Mouse (Mus musculus): Measurements from ENCODE around the gene Dap3.
"Not testable (repeated sequence)": the region's sequence is repeated elsewhere in the genome, so short reads cannot be mapped to it uniquely, and the experiment has no call there.

The Dap3 gene

DNA sequence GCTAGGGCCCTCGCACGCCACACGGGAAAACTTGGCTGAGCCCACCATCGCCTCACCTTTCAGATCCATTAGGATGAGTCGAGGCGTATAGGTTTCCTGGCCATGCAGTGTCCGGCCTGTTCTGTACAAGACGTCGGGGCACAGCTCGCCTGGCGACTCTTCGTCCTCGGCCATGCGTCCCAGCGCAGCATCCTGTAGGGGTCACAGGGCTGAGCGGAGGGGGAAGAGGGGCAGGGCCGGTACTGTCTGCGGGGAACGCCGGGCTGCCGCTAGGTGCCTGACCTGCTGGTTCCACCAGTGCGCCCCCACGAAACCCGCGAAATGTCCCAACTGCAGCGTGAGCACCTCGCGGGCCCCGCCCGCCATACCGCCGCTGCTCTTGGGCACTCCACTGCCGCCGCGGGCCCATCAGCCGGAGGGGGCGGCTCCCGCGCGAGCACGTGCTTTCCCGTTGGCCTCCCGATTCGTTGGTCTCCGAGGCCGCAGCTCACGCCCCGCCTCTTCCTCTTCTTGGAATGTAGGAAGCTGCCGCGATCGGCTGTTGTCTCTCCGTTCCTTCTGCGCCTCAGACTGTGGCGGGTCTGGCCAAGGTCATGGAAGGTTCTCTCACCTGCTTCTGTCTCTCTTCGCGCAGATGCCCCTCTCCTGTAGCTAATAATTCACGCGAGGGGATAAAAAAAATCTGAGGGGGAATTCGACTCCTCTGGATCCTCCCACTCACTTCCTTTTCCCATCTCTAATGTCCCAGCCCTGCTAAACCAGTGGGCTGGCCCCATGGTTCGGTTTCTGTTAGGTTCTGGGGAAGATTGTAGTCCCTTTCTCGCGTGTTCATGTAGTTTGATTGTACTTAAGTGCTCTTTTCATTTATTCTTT lies 37.2 kb downstream of the Dap3 start, which contains the start of gene Msto1:
TSS of gene Msto1 (minus strand) at position 489 of the 873 bp plus-strand sequence.
- DNase-seq (ENCODE audit: low read depth, low spot score) = peak; percentile 80

DNA sequence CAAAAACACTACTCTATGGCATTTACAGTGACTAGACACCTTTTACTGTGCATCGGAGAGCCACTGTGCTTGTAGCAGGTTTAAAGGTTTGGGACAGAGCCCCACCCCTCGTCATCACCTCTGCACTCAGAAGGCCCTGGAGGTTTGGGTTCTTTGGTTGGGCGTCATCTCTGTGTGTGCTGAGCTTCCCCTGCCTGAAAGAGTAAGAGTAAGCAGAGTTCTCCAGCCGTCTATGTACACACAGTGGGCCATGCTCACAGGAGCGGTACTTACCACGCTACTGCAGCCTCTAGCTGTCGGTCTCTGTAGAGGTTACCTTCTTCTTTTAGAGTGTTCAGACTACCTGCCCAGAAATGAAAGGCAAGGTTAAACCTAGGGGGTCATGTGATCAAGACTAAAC lies 38.4 kb downstream of the Dap3 start:
- no peak for DNase-seq (ENCODE audit: low read depth, low spot score)

DNA sequence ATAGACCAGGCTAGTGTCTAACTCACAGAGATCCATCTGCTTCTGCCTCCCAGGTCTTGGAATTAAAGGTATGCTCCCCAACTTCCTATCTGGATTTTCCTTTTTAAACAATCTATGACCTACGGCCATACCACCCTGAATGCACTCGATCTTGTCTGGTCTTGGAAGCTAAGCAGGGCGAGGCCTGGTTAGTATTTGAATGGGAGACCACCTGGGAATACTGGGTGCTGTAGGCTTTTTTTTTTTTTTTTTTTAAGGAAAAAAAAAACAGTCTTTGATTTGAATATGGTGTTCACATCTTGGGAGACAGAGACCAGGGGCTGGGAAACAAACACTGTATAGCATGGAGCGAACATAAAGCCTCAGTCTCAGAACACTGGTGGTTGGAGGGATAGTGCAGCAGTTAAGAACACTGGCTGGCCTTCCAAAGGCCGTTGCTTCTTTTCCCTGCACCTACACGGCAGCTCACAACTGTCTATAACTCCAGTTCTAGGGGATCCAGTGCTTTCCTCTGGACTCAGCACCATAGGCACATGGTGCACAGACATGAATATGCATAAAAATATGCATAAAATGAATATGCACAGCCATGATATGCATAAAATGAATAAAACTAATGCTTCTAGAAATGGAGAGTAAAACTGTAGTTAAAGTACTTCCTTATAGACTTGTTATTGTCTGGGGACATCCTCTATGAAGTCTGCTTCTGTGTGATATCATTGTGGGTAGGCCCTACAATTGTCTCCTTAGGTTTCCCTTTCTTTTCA lies 44.4 kb downstream of the Dap3 start:
- no peak for DNase-seq (ENCODE audit: low read depth, low spot score)

DNA sequence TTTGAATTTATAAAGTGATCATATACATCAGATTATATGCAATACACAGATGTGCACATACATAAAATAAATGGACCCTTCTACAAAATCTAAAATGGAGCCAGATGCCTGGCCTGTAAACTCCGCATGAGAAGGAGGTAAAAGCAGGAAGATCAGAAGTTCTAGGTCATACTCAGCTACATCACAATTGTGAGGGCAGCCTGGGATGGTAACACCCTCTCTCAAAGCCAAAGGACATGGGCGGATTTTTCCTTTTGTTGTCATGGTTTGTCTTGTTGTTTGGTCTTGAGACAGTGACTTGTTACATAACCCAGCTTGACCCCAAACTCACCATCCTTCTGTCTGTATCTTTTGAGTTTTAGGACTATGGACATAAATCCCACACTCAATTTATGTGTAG lies 45.2 kb downstream of the Dap3 start:
- no peak for DNase-seq (ENCODE audit: low read depth, low spot score)

DNA sequence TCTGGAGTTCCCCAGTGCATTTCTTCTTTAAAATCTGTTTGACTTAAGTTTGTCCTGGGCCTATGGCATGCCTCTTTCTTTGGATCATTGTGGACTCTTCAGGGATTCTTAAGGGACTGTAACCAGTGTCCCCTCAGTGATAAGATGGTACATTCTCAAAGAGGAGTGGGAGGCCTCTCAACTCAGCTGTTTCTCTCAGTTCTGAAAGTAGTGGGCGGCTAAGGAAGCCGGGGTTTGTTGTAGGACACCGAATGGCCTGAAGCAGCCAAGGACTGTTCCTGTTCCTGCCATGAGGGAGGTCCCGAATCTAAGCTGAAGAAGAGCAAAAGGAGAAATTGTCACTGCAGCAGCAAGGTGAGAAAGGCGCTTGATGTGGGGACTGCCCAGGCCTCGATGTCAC lies 45.8 kb downstream of the Dap3 start:
- DNase-seq (ENCODE audit: low read depth, low spot score) = no peak

DNA sequence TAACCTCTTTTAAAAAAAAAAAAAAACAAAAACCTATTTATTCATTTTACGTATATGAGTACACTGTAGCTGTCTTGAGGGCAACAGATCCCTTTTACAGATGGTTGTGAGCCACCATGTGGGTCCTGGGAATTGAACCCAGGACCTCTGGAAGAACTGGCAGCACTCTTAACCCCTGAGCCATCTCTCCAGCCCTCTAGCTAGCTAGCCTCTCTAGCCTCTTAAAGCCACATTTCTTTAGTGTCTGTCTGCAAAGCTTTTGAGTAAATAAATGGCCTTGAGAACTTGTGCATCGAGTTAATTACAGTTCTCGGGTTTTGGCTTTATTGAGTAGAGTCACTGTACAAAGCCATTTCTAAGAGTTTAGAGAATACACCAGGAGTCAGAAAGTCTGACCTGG lies 46.2 kb downstream of the Dap3 start:
- DNase-seq (ENCODE audit: low read depth, low spot score) = no peak

DNA sequence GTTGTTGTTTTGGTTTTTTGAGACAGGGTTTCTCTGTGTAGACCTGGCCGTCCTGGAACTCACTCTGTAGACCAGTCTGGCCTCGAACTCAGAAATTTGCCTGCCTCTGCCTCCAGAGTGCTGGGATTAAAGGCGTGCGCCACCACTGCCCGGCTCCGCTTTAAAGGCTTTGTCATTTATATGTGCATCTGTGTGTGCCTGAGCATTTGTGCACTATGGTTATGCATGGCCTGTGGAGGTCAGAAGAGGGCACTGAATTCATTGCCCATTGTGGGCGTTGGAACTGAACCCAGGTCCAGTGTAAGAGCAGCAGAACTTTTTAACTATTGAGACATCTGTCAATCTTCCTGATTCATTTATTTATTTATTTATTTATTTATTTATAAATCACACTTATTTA lies 58.0 kb downstream of the Dap3 start:
- not testable (repeated sequence) for DNase-seq (ENCODE audit: low read depth, low spot score)

DNA sequence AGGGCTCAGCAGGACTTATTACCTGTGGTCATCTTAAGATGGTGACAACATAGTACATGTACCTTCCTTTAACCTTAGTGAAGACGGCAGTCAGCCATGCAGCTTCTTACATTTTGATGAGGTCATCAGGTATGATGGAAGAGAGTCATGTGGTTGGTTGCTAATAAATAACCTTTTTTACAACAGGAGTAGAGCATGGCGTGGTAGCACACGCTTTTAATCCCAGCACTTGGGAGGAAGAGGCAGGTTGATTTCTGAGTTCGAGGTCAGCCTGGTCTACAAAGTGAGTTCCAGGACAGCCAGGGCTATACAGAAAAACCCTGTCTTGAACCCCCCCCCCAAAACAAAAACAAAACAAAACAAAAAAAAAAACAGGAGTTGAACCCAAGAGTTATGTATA lies 68.4 kb downstream of the Dap3 start:
- DNase-seq (ENCODE audit: low read depth, low spot score) = not testable (repeated sequence)

Data from skeletal muscle tissue, adult 2 months (tissue).